Mouse (Mus musculus): ENCODE measurements at regions not wholly inside any gene's neighbourhood (a gene's known extent, or its start where the extent isn't known, plus 50 kb on each side); places are given as distances from the start of the nearest gene placed in this dataset.

- TF ChIP-seq CTCF (conservative IDR thresholded peaks at IDR 0.05 in 1 of 2, IDR thresholded peaks at IDR 0.05 in 1 of 2; ENCODE audit: low read depth in 2 of 2, low read length in 2 of 2) = no peak
- no peak for TF ChIP-seq POLR2A (IDR thresholded peaks at IDR 0.05; ENCODE audit: low read depth, low read length)
- no peak for TF ChIP-seq JUND (conservative IDR thresholded peaks at IDR 0.05; ENCODE audit: low read depth, low read length)
- TF ChIP-seq ZKSCAN1 (IDR thresholded peaks at IDR 0.05; ENCODE audit: borderline replicate concordance, low read depth, low read length) = no peak
Measured at GRCm38 (mm10) chr13:28604016-28604415, 346.7 kb downstream of the Gm11361 start.

All from CH12.LX (cell line).